8 mouse cellular contexts compared by ENCODE assay signal in genomic region chr6:31037801-31038395, GRCm38 (mm10).
DNase-seq lines count a peak whose midpoint lies in the region; ATAC-seq and TF ChIP-seq lines count a peak whose summit lies in the region.

No protein-coding gene starts in this region.

- H3K4me1 ChIP-seq in forebrain, embryonic 13.5 days: peaks cover under 1% of the 10 kb centered on the region; the same call in 1 of the 2 replicates
- no peaks in the 10 kb centered on the region for H3K4me1 ChIP-seq in forebrain, embryonic 11.5 days (replicated peaks; ENCODE audit: control insufficient read depth, insufficient read depth, low read length)
- peaks cover 8% of the 10 kb centered on the region; the same call in 1 of the 2 replicates for H3K4me1 ChIP-seq in neural tube, embryonic 15.5 days
- H3K4me1 ChIP-seq in limb, embryonic 13.5 days: peaks cover 21% of the 10 kb centered on the region
- H3K4me1 ChIP-seq in stomach, postnatal 0 days (replicated peaks; ENCODE audit: control insufficient read depth, insufficient read depth): no peaks in the 10 kb centered on the region

- DNase-seq in forebrain, embryonic 11.5 days (ENCODE audit: low spot score): no peak
- no peak for DNase-seq in neural tube, embryonic 10.5 days (ENCODE audit: extremely low spot score, low spot score)
- no peak for DNase-seq in stomach, postnatal 0 days (ENCODE audit: low spot score)
- DNase-seq in left cerebral cortex, postnatal 25 days (ENCODE audit: low spot score in 2 of 2): no peak
- no peak for DNase-seq in adrenal gland, postnatal 25 days

- H3K27ac ChIP-seq in forebrain, embryonic 13.5 days: no peak overlapping the region
- no peak overlapping the region for H3K27ac ChIP-seq in forebrain, embryonic 11.5 days (ENCODE audit: low read depth, low read length)
- peak overlapping the region; percentile 63 for H3K27ac ChIP-seq in neural tube, embryonic 15.5 days (replicated peaks)
- no peak overlapping the region for H3K27ac ChIP-seq in limb, embryonic 13.5 days
- H3K27ac ChIP-seq in stomach, postnatal 0 days (replicated peaks): no peak overlapping the region

- TF ChIP-seq CTCF in stomach, postnatal 0 days (IDR thresholded peaks at IDR 0.05; ENCODE audit: low read depth): no peak

- intact Hi-C loops in left cerebral cortex, postnatal 25 days (cut with DNase I): loop anchor here (2.0 kb wide), 1 partner anchor 637 kb away; the partner anchor contains the start of gene Klhdc10

- H3K9ac ChIP-seq in forebrain, embryonic 13.5 days: no peak overlapping the region
- no peak overlapping the region for H3K9ac ChIP-seq in forebrain, embryonic 11.5 days (ENCODE audit: low read length)
- no peak overlapping the region for H3K9ac ChIP-seq in neural tube, embryonic 15.5 days (replicated peaks)
- H3K9ac ChIP-seq in limb, embryonic 13.5 days: no peak overlapping the region
- H3K9ac ChIP-seq in stomach, postnatal 0 days (ENCODE audit: low read length): peak overlapping the region; percentile 23; the same call in 1 of the 2 replicates

- H3K9me3 ChIP-seq in forebrain, embryonic 13.5 days (replicated peaks): no peaks in the 10 kb centered on the region
- no peaks in the 10 kb centered on the region for H3K9me3 ChIP-seq in forebrain, embryonic 11.5 days (ENCODE audit: control insufficient read depth, low read length)
- H3K9me3 ChIP-seq in neural tube, embryonic 15.5 days (replicated peaks): no peaks in the 10 kb centered on the region
- no peaks in the 10 kb centered on the region for H3K9me3 ChIP-seq in limb, embryonic 13.5 days
- H3K9me3 ChIP-seq in stomach, postnatal 0 days (ENCODE audit: control insufficient read depth, low read length): no peaks in the 10 kb centered on the region

- TF ChIP-seq EP300 in stomach, postnatal 0 days (optimal IDR thresholded peaks at IDR 0.05): no peak

- peak; percentile 33; the same call in 1 of the 2 replicates for ATAC-seq in forebrain, embryonic 13.5 days
- no peak for ATAC-seq in forebrain, embryonic 11.5 days (replicated peaks; ENCODE audit: low FRiP score)
- ATAC-seq in neural tube, embryonic 15.5 days (ENCODE audit: low FRiP score): no peak
- ATAC-seq in limb, embryonic 13.5 days (ENCODE audit: low FRiP score, low read depth): 0 out of 2 replicates have a peak, but pooled peaks have one; percentile 28
- ATAC-seq in stomach, postnatal 0 days (ENCODE audit: low FRiP score, low TSS enrichment): 0 out of 2 replicates have a peak, but pooled peaks have one; percentile 38

- H3K36me3 ChIP-seq in forebrain, embryonic 13.5 days (ENCODE audit: poor library complexity, severe bottlenecking): no peaks in the 10 kb centered on the region
- no peaks in the 10 kb centered on the region for H3K36me3 ChIP-seq in forebrain, embryonic 11.5 days (ENCODE audit: control insufficient read depth, insufficient read depth, low read length)
- H3K36me3 ChIP-seq in neural tube, embryonic 15.5 days: no peaks in the 10 kb centered on the region
- H3K36me3 ChIP-seq in limb, embryonic 13.5 days: no peaks in the 10 kb centered on the region
- no peaks in the 10 kb centered on the region for H3K36me3 ChIP-seq in stomach, postnatal 0 days (ENCODE audit: control insufficient read depth, insufficient read depth, low read length)

- no peaks in the 10 kb centered on the region for H3K27me3 ChIP-seq in forebrain, embryonic 13.5 days
- H3K27me3 ChIP-seq in forebrain, embryonic 11.5 days (ENCODE audit: control insufficient read depth, insufficient read depth, low read length): no peaks in the 10 kb centered on the region
- no peaks in the 10 kb centered on the region for H3K27me3 ChIP-seq in neural tube, embryonic 15.5 days (replicated peaks)
- H3K27me3 ChIP-seq in limb, embryonic 13.5 days: no peaks in the 10 kb centered on the region
- no peaks in the 10 kb centered on the region for H3K27me3 ChIP-seq in stomach, postnatal 0 days (ENCODE audit: control insufficient read depth, insufficient read depth, low read length)

- WGBS in forebrain, embryonic 13.5 days: 69% methylated on average over 20 of the region's 20 CpGs
- WGBS in forebrain, embryonic 11.5 days: 72% methylated on average over 20 of the region's 20 CpGs
- WGBS in neural tube, embryonic 15.5 days: 75% methylated on average over 20 of the region's 20 CpGs
- WGBS in limb, embryonic 13.5 days: 69% methylated on average over 20 of the region's 20 CpGs
- 65% methylated on average over 20 of the region's 20 CpGs for WGBS in stomach, postnatal 0 days

- H3K4me2 ChIP-seq in forebrain, embryonic 13.5 days: no peak overlapping the region
- no peak overlapping the region for H3K4me2 ChIP-seq in forebrain, embryonic 11.5 days (ENCODE audit: low read depth, low read length, severe bottlenecking)
- H3K4me2 ChIP-seq in neural tube, embryonic 15.5 days: no peak overlapping the region
- no peak overlapping the region; the same call in 1 of the 2 replicates for H3K4me2 ChIP-seq in limb, embryonic 13.5 days (replicated peaks)
- peak overlapping the region; percentile 32; the same call in 1 of the 2 replicates for H3K4me2 ChIP-seq in stomach, postnatal 0 days (replicated peaks; ENCODE audit: low read depth)

- no peak overlapping the region for H3K4me3 ChIP-seq in forebrain, embryonic 13.5 days
- no peak overlapping the region for H3K4me3 ChIP-seq in forebrain, embryonic 11.5 days (ENCODE audit: low read depth, low read length)
- H3K4me3 ChIP-seq in neural tube, embryonic 15.5 days (replicated peaks): no peak overlapping the region
- H3K4me3 ChIP-seq in limb, embryonic 13.5 days: no peak overlapping the region
- H3K4me3 ChIP-seq in stomach, postnatal 0 days (ENCODE audit: low read depth, low read length): peak overlapping the region; percentile 12; the same call in 1 of the 2 replicates

Comparison
In these comparisons a context has a peak if more than half of its experiments do, and no peak if none do; other contexts are left out.
1. ATAC-seq: peak in forebrain, embryonic 13.5 days (single experiment), limb, embryonic 13.5 days (single experiment) and stomach, postnatal 0 days (single experiment); none in forebrain, embryonic 11.5 days (single experiment) and neural tube, embryonic 15.5 days (single experiment).